Mouse (Mus musculus) intestine, postnatal 0 days (tissue): Measurements from ENCODE around the gene 5730522E02Rik. TPM values are rescaled to one million over a fixed set of nuclear protein-coding genes. Genes with fewer than 3 reads are reported as not detected.

Source experiments
- ATAC-seq: fragments of 200-750 bp; cut with Nextera tagmentation; 2 replicates; pipeline ENCODE4 v1.8.0; 2017; ENCODE audit warnings: mild to moderate bottlenecking, moderate TSS enrichment, moderate library complexity
- H3K27ac ChIP-seq: fragments of 300-500 bp; sonication (generic); 2 replicates; pipeline ENCODE4 v1.5.1; 2014; ENCODE audit warnings: mild to moderate bottlenecking, low read depth, low read length, moderate library complexity
- H3K27me3 ChIP-seq: fragments of 300-500 bp; sonication (generic); replicated peaks from 2 replicates; pipeline ENCODE4 v1.6.1; 2014; ENCODE audit warnings: low read length, mixed read lengths; ENCODE audit not compliant: control insufficient read depth, insufficient read depth
- H3K36me3 ChIP-seq: fragments of 300-500 bp; sonication (generic); 2 replicates; pipeline ENCODE4 v1.6.1; 2014; ENCODE audit warnings: mild to moderate bottlenecking, moderate library complexity; ENCODE audit not compliant: control insufficient read depth, insufficient read depth
- H3K4me1 ChIP-seq: fragments of 300-500 bp; sonication (generic); replicated peaks from 2 replicates; pipeline ENCODE4 v1.6.1; 2014; ENCODE audit warnings: antibody characterized with exemption, low read length, mixed read lengths; ENCODE audit not compliant: control insufficient read depth, insufficient read depth
- H3K4me2 ChIP-seq: fragments of 300-500 bp; sonication (generic); replicated peaks from 2 replicates; pipeline ENCODE4 v1.6.1; 2014; ENCODE audit warnings: low read depth, mild to moderate bottlenecking, moderate library complexity
- H3K4me3 ChIP-seq: fragments of 300-500 bp; sonication (generic); 2 replicates; pipeline ENCODE4 v1.5.1; 2014; ENCODE audit warnings: low read depth, low read length
- H3K9ac ChIP-seq: fragments of 300-500 bp; sonication (generic); 2 replicates; pipeline ENCODE4 v1.6.1; 2014; ENCODE audit warnings: mild to moderate bottlenecking, low read depth, low read length
- H3K9me3 ChIP-seq: fragments of 300-500 bp; sonication (generic); 2 replicates; pipeline ENCODE4 v1.6.1; 2016; ENCODE audit warnings: mixed run types; ENCODE audit not compliant: control insufficient read depth
- CTCF ChIP-seq: sonication (generic); IDR thresholded peaks from 2 replicates; pipeline ENCODE4 v1.5.1; 2016; ENCODE audit warnings: low read depth, mild to moderate bottlenecking, control low read depth, antibody characterized with exemption, moderate library complexity
- WGBS: fragments of 180-500 bp; shearing (Covaris S2); extraction: QIAGEN DNeasy Blood & Tissue Kit; methylation state at CpG from one replicate; pipeline ENCODE4 v1.1.7; 2014; 5-methylcytosine and 5-hydroxymethylcytosine counted together
- polyA plus RNA-seq: library from polyadenylated mRNA; unstranded; fragments of >200 nt; fragmentation: Nextera tagmentation; extraction: Ambion mirVana; gene quantifications from 2 replicates; pipeline ENCODE4 v1.2.1, GENCODE M21; 2015

5730522E02Rik gene
- polyA plus RNA-seq, 1 experiment from 2014 or later: 0.77 TPM

DNA sequence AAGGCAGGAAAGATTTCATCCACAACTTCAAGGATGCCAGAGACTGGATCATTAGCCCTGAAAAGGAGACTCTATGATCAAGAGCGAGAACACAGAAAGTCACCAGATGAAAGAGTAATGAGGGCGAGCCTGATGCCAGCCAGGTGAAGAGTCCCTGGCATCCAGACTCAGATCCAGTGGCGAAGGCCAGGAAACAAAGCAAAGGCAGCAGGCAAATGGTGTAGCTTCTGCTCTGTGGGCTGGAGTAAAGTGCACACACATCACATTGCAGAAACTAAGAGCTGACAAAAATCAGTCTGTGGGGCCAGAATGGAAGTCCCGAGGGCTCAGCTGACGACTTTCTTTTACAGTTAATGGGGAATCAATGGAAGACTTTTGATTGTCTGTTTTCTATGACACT lies 7.7 kb downstream of the 5730522E02Rik start:
- H3K27me3 ChIP-seq: no peaks in the 10 kb centered on the region
- no peak for ATAC-seq
- no peak overlapping the region for H3K4me2 ChIP-seq
- no peak overlapping the region for H3K27ac ChIP-seq
- TF ChIP-seq CTCF: no peak
- H3K4me3 ChIP-seq: no peak overlapping the region
- 88% methylated on average over 5 of the region's 5 CpGs for WGBS
- H3K36me3 ChIP-seq: no peaks in the 10 kb centered on the region
- H3K4me1 ChIP-seq: no peaks in the 10 kb centered on the region
- no peak overlapping the region for H3K9ac ChIP-seq
- H3K9me3 ChIP-seq: no peaks in the 10 kb centered on the region

DNA sequence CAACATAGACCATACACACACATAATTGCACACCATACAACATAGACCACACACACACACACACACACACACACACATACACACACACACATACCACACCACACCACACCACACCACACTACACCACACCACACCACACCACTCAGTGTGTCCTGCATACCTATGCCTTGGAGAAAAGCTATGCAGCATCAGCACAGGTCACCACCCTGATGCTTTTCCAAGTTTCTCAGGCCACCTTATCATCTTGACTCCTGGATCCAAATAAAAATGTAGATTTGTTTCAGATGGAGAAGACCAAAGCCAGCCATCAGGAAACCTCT lies 8.8 kb downstream of the 5730522E02Rik start:
- no peaks in the 10 kb centered on the region for H3K4me1 ChIP-seq
- no peak overlapping the region for H3K9ac ChIP-seq
- H3K4me2 ChIP-seq: no peak overlapping the region
- H3K9me3 ChIP-seq: no peaks in the 10 kb centered on the region
- no peak for ATAC-seq
- no peaks in the 10 kb centered on the region for H3K36me3 ChIP-seq
- no peak overlapping the region for H3K4me3 ChIP-seq
- no peak overlapping the region for H3K27ac ChIP-seq
- no peaks in the 10 kb centered on the region for H3K27me3 ChIP-seq
- no peak for TF ChIP-seq CTCF

DNA sequence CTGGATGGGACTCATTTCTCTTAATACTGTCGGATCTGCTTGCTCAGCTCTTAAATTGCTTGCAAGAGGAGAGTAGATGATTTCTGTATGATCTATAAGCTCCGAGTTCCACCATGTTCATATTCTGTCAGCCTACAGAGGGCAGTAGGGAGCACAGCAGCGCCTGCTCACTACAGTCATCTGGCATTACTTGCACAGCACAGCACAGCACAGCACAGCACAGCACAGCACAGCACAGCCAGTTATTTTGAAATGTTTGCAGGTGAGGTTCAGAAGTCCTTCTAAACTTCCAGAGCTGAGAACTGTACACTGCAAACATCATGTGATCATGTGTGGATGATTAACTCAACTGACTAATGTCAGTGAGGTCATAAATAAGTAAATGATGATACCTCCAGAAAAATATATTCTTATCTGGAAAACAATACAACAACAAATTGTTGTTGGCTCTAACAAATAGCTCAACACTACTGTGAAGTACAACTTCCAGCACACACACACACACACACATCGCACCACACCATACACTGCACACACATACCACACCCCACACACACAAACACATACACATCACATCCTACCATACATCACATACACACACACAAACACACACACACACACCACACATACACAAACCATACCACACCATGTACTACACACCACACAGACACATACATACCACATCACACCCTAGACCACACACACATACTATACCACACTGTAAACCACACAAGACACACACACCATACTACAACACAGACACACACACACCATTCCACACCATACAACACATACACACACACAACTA lies 9.4 kb downstream of the 5730522E02Rik start:
- Histone ChIP-seq H3K4me1 (no peaks in the 10 kb centered on the region), H3K27me3 (no peaks in the 10 kb centered on the region), H3K4me3 (no peak overlapping the region), H3K9ac (no peak overlapping the region), H3K4me2 (no peak overlapping the region), H3K9me3 (no peaks in the 10 kb centered on the region), H3K36me3 (no peaks in the 10 kb centered on the region), H3K27ac (no peak overlapping the region)
- TF ChIP-seq CTCF: peak; percentile 95
- ATAC-seq: peak; percentile 99
- WGBS: 58% methylated on average over 4 of the region's 4 CpGs

DNA sequence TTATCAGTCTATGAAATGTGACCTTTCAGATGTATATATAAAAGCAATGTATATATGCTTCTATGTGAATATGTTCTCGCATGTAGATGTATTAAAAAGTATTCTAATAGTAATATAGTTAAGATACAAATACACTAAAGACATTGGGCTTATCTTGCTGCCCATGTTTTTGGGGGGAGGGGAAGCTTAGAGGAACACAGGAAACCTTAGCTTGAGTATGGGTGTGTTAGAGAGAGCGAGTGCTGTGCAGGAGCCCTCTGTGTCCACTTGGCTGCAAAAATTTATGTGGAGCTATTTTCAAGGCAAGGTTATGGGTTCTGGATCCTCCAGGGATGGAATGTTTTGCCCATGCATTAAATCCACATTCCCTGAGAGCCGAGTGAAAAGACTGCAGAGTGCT lies 15.1 kb downstream of the 5730522E02Rik start:
- Histone ChIP-seq H3K4me3 (no peak overlapping the region), H3K4me1 (no peaks in the 10 kb centered on the region), H3K27me3 (no peaks in the 10 kb centered on the region), H3K27ac (no peak overlapping the region), H3K9me3 (no peaks in the 10 kb centered on the region), H3K4me2 (no peak overlapping the region), H3K9ac (no peak overlapping the region), H3K36me3 (no peaks in the 10 kb centered on the region)
- ATAC-seq: no peak
- TF ChIP-seq CTCF: no peak
- 86% methylated on average over 3 of the region's 3 CpGs for WGBS

DNA sequence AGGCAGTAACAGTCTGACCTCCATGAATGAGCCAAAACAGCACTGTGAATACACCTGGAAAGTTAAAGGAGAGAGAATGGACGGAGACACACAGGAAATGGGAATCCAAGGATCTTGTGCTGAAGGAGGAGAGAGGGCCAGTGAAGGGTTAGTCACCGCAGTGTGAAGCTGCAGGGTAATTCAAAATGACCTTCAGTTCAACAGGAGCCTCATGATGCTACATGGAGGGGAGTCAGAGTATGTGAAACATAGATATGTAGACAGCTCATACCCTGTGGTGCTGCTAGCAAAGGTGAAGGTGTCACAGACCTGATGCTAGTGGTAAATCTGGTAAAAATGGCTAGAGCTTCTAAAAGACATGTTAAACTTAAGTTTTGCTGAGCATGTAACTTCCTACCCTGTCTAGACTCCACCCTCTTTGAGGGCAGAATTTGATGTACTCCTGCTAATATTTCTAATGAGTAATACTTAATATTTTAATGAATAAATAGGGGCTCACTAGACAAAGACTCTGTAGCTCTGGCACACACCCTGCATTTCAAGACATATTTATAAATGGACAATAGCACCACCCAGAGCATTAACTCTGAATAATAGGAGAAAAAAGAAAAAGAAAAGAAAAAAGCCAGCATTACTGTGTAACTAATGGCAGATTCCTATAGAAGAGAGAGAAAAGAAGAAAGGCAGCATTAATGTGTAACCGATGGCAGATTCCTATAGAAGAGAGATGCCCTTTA lies 23.2 kb downstream of the 5730522E02Rik start:
- Histone ChIP-seq H3K27ac (no peak overlapping the region), H3K4me2 (no peak overlapping the region), H3K36me3 (no peaks in the 10 kb centered on the region), H3K4me1 (no peaks in the 10 kb centered on the region), H3K27me3 (no peaks in the 10 kb centered on the region), H3K9ac (no peak overlapping the region), H3K9me3 (0 out of 2 replicates have a peak, but pooled peaks cover 2% of the 10 kb centered on the region), H3K4me3 (no peak overlapping the region)
- no peak for TF ChIP-seq CTCF
- ATAC-seq: no peak
- WGBS: 83% methylated on average over 3 of the region's 3 CpGs

DNA sequence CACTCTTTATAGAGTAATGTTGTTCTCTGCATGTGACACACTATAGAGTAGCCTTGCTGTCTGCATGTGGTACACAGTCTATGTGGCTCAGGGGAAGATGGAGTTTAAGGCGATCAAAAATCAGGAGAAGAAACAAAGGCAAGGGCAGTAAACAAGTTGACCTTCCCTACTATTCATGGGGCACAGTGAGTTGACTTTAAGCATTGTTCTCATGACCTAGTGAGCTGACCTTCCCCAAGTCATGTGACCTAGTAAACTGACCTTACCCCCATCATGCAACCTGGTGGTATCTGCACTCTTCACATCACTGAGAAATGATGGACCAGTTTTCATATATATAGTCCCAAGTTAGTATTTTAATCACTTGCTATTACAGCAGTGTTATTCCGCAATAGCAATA lies 40.0 kb downstream of the 5730522E02Rik start:
- H3K36me3 ChIP-seq: no peaks in the 10 kb centered on the region
- H3K4me2 ChIP-seq: no peak overlapping the region
- H3K4me3 ChIP-seq: no peak overlapping the region
- no peak overlapping the region for H3K9ac ChIP-seq
- H3K4me1 ChIP-seq: no peaks in the 10 kb centered on the region
- whole genome bisulfite sequencing: 95% methylated on average over 2 of the region's 2 CpGs
- no peak for ATAC-seq
- no peaks in the 10 kb centered on the region for H3K27me3 ChIP-seq
- no peaks in the 10 kb centered on the region for H3K9me3 ChIP-seq
- H3K27ac ChIP-seq: no peak overlapping the region
- no peak for TF ChIP-seq CTCF
